Mouse (Mus musculus) urinary bladder, postnatal 0 days (tissue): ENCODE measurements around the gene Pls3. TPM values are rescaled to one million over a fixed set of nuclear protein-coding genes. Genes with fewer than 3 reads are reported as not detected.

ENCODE experiments used
- polyA plus RNA-seq: library from polyadenylated mRNA; unstranded; fragments of >200 nt; fragmentation: Nextera tagmentation; extraction: Ambion mirVana; gene quantifications from 2 replicates; pipeline ENCODE4 v1.2.1, GENCODE M21; 2015

Pls3 gene
- polyA plus RNA-seq = 143 and 165 TPM in 2 replicates

GRCm38 (mm10) chrX:75874332-75875291 lies at the start of gene Pls3:
Pls3 (minus strand) TSS chrX:75875182.

